Mouse (Mus musculus) activated CD4-positive, CD25-positive, alpha-beta regulatory T cell (primary cell): ENCODE results near the gene Klrb1a. TPM values are rescaled to one million over a fixed set of nuclear protein-coding genes. Genes with fewer than 3 reads are reported as not detected.

ENCODE experiments used
- polyA plus RNA-seq, 2 experiments: library from polyadenylated mRNA; unstranded; fragments of 100-300 nt; shearing (Covaris generic); gene quantifications; one replicate each; pipeline ENCODE4 v1.2.1; 2017

Gene Klrb1a
- polyA plus RNA-seq = not detected

DNA sequence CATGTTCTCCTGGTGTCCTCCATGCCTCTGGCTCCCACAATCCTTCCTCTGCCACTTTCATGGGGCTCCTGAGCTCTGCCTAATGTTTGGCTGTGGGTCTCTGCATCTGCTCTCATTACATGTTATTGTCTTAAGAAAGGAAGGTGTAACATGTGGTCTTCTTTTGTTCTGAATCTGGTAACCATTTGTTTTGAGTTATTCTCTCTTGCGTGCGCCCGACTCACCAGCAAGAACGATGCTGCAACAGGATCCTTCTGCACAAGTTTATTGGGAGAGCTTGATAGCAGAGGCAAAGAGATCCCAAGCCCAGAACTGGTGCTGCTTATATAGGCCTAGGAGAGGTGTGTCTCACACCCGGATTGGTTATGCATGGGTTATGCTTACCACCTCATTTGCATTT, at the start of gene Klrb1a:
Klrb1a (minus strand) TSS at position 101 of the 400 bp plus-strand sequence.

GRCm38 (mm10) chr6:128662206-128662605, 38.9 kb upstream of the Klrb1a start, which contains the start of gene Clec2h:
TSS of gene Clec2h (plus strand) at chr6:128662385.

GRCm38 (mm10) chr6:128581508-128581907, 41.8 kb downstream of the Klrb1a start, which contains the start of gene A2ml1:
TSS of gene A2ml1 (minus strand) at chr6:128581608.

Other genes with a start within 250 kb of the Klrb1a start
- under 1 TPM in 1 of 2 experiments, not detected in 1; 0.19 TPM for gene Tex52, start 248.1 kb downstream of the Klrb1a start, polyA plus RNA-seq
- not detected for gene Gm44596, start 248.0 kb downstream of the Klrb1a start, polyA plus RNA-seq
- 1 to 10 TPM in 1 of 2 experiments, under 1 TPM in 1; 0.88 to 1.2 TPM for gene Nrip2, start 224.2 kb downstream of the Klrb1a start, polyA plus RNA-seq
- gene Itfg2, start 198.6 kb downstream of the Klrb1a start, polyA plus RNA-seq = 10 to 100 TPM; 21.9 to 28.9 TPM
- 100 to 1,000 TPM; 106 to 117 TPM for gene Fkbp4, start 184.9 kb downstream of the Klrb1a start, polyA plus RNA-seq
- under 1 TPM in 1 of 2 experiments, not detected in 1; 0.55 TPM for gene Pzp, start 96.8 kb downstream of the Klrb1a start, polyA plus RNA-seq
- under 1 TPM; 0.06 to 0.57 TPM for gene A2ml1, start 41.9 kb downstream of the Klrb1a start, polyA plus RNA-seq
- gene Clec2h, start 38.9 kb upstream of the Klrb1a start, polyA plus RNA-seq = under 1 TPM in 1 of 2 experiments, not detected in 1; 0.61 TPM
- not detected for gene Klrb1, start 99.5 kb upstream of the Klrb1a start, polyA plus RNA-seq
- gene Klrb1c, start 165.7 kb upstream of the Klrb1a start, polyA plus RNA-seq = 1 to 10 TPM; 1.4 to 3.6 TPM
- not detected for gene Gm44511, start 202.8 kb upstream of the Klrb1a start, polyA plus RNA-seq
- under 1 TPM in 1 of 2 experiments, not detected in 1; 0.15 TPM for gene Klrb1b, start 202.8 kb upstream of the Klrb1a start, polyA plus RNA-seq